Mouse (Mus musculus) left cerebral cortex, adult 9 months (tissue): Measurements from ENCODE around the gene Arhgap29.

Experiments used
- DNase-seq, 2 experiments: peaks; one replicate each; pipeline ENCODE4 v3.0.0; 2022; ENCODE audit warnings: low spot score in 2 of 2

Gene Arhgap29

DNA sequence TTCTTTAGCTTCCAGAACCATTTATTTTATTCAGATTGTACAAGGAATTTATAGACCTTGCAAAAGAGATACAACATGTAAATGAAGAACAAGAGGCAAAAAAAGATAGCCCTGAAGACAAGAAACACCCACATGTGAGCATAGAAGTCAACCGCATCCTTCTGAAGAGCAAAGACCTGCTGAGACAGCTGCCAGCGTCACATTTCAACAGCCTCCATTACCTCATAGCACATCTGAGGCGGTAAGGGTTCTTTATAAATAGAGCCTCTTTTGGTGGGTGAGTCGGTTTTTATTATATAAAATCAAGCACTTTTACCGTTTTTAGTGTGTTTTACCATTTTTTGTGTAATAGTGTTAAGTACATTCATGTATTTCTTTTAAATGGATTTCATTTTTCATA lies 57.5 kb downstream of the Arhgap29 start:
- DNase-seq: no peak

DNA sequence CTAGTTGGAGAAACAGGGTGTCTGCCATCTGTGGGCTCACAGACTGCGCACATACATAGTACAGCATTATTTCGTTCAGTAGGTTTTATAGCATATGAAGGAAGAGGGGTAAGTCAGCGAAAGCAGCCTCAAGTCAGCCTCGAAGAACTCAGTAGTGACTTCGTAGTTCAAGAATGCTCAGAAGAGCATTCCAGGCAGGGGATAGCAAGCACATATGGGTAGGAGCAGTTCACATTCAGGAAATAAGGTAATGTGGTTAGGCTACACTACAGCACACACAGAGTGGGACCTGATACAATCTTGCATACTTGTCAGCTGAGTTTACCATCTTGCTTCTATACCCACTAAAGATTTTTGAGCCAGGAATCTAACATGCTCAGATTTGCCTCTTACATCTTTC lies 58.0 kb downstream of the Arhgap29 start:
- no peak for DNase-seq

DNA sequence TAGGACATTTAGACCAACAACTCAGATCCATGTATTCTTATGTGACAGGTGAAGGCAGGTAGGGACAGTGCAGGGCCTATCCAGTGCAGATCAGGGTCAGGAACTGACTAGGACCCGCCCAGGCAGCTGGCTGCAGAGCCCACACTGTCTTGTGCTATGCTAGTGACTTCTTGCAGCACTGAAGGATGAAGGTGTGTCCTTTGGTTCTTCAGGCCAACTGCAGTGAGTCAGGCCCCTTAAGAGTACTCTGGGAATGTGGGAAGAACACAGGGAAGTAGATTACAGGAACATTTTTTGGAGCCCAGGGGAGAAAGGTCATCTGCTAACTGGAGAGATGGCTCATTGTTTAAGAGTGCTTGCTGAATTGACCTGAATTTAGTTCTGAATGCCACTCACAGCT lies 60.1 kb downstream of the Arhgap29 start:
- DNase-seq: no peak

DNA sequence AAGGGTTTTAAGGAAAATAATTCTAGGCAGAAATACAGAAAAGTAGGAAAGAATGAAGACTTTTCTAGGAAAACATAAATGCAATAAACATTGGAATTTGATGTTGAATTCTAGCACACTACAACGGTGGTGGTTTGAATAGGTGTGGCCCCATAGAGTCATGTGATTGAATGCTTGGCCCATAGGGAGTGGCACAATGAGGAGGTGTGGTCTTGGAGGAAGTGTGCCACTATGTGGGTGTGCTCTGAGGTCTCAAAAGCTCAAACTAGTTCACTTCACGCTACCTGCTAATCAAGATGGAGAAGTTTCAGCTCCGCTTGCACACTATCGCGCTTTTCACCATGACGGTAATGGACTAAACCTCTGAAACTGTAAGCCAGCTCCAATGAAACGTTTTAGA lies 66.1 kb downstream of the Arhgap29 start:
- no peak for DNase-seq

DNA sequence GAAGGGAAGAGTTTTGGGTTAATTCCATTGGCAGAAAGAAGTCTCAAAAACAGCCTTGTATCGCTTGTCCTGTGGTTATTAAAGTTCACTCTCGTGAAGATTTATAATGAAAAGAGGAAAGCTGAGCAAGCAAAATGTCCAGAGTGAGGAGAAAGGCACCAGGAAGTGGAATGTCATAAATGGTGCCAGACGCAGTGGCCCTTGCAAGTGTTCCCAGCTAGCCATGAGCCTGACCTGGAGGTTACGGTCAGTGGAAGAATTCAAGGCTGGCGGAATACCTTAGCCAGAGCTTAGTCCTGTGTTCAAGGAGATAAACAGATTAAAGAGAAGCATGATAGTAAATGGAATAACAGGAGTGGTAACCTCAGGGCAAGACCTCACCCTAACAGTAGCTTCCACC lies 66.8 kb downstream of the Arhgap29 start:
- DNase-seq: no peak

DNA sequence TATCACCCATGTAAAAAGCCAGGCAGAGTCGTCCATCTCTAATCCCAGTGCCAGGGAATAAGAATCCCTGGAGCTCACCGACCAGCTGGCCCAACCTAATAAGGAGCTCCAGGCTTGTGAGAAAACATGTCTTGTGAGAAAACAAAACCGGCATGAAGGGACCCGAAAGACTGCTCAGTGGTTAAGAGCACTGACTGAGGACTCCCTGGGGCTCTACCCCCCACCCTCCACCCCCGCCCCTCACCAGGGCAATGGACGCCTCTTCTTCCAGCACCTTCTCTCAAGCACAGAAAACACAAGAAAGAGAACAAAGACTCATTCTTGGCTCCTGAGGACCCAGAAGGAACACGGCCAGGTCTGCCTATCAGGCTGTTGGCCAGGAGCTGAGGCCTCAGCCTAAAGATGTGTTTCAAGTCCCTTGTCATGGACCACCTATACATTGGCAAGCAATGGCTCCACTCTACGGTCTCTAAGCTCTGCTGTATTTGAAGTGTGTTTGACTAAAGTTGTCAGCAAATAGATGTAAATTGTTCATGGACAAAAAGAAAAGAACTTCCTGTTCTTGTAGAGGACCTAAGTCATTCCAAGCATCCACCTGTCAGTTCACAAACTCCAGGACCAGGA lies 68.8 kb downstream of the Arhgap29 start:
- DNase-seq: no peak

DNA sequence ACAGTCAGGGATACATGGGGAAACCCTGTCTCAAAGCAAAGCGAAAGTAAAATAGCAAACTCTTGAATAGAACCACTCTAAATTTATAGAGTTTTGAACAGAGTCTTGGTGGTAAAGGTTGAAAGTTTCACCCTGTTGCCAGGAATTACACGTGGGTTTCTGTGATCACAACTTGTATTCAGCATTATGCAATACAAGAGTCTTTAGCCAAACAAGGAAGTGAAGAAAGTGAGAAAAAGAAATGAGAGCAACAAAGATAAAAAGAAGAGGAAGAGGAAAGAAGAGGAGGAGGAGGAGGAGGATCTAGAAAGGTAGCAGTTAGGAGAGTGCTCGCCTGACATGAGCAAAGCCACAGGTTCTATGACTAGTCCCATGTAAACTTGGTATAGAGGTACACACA lies 70.0 kb downstream of the Arhgap29 start:
- DNase-seq: no peak

DNA sequence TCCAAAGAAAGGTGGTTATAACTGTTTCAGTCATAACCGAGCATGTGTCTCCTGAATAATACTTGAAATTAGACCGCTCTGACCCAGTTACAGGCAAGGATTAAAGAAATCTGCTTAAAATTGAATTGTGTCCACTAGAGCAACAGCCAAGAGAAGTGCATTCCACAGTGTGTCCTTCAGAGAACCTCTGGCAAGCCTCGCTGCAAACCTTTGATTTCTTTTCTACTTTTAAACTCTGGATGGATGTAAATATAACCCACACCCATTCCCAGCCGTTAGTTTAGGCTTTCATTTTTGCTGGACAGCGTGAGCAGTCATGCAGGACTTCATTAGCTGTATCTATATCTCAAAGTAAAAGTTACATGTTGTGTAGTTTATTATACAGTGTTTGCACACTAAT lies 74.3 kb downstream of the Arhgap29 start:
- DNase-seq: no peak

DNA sequence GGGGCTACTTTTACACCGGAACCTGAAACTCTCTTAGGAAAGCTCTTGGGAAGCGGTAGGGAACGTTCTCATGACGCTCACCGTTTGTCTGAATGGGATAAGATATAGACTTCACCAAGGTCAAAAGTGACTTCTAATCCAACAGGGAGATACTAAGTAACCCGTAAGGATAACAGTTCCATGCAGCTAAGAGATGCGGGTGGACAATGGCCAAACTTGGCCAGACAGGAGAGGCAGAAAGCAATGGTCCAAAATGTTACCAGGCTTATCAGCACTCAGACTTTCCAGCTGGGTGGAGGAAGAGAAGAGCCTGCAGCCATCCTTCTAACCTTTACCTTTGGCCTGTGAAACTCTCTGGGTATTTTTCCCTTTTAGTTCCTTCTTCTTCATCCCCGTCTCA lies 75.4 kb downstream of the Arhgap29 start:
- no peak for DNase-seq

DNA sequence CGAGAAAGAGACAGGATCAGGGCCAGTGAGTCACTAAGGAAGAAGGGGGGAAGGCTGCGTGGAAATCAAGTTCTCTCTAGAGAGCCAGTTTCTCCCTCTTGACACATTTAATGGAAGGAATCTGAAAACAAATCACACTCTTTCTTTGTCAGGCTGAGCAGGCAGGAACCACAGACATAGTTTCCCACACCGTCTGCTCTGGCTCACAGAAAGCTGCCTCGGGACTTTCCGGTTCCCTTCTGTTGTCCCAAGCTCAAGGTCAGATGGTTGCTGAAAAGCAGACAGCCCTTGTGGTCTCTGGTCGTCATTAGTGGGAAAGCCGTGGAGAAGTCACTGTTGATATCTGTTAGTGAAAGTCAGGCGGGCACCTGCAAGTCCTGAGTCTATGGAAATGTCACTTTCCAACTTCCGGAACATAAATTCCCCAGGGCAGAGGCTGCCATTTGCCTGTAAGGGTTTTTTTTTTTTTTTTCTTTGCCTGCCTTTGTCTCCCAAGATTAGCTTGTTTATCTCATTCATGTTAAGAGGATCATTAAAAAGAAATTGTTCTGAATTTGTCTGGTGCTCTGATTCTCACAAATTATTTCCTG lies 81.0 kb downstream of the Arhgap29 start:
- no peak for DNase-seq

DNA sequence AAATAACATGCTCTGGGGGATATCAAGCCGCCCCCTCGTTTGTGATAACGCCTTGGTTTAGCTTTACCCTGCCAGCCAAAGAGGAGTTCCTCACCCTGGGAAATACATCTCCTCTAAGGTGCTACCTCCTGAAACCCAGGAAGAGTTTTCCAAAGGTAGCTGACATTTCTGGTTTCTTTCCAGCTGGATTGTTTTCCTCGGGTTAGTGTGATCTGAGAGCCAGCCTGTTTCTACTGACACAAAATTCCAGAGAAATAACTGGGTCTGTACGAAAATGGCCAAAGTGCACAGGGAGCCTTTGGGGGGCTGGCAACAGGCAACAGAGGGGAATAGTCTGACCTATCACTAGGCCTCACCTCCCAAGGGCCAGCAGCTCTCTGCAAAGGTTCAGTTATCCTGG lies 81.9 kb downstream of the Arhgap29 start:
- DNase-seq: no peak

DNA sequence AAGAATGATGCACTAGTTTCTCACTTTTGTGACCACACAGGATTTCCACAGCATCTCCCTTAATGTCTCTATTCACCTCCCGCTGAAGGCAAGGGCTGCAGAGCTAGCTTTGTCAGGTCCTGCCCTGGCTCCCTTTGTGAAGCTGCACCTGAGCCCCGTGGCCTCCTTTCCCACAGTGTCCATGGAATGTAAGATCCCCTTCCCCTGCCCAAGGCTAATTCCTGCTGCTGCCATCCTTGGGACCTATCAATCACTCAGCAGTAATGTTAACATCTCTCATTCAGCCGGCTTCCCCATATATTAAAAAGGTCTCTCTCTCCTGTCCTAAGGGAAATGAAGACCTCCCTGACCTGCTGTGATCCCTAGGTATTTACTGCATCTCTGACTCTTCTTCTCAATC lies 82.8 kb downstream of the Arhgap29 start:
- no peak for DNase-seq

DNA sequence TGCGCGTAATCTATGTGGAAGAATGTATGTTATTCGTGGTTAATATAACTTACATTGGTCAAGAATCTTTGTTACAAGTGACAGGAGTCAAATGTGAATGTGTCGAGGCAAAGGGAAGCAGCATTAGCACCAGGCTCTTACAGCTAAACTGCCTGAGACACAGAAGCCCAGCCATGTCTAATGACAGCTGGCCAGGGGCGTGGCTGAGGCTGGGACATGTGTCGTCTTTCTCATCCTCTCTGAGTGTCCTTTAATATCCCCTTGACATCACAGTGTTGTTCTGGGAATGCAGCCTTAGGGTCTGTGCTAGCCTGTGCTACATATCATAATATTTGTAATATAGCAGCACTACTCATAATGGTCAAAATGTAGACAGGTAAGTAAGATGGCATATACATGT lies 88.2 kb downstream of the Arhgap29 start:
- no peak for DNase-seq

DNA sequence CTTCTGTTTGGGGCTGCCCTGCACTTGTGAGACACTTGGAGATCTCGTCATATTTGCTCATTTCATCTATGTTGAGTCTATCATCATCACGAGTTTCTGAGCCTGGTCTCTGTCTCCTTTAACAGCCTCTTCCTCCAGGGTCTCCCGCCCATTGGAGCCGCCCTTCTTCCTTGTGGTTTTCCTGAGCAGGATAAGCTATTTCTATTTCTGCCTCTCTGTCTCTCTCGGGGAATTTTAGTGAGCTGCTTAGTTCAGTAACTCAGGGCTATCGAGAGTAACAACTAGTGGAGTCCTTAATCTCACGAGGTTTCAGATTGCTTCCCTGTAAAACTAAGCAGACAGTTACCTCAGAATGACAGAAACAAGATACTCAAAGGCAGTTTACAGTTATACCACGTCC lies 90.8 kb downstream of the Arhgap29 start:
- DNase-seq: no peak

DNA sequence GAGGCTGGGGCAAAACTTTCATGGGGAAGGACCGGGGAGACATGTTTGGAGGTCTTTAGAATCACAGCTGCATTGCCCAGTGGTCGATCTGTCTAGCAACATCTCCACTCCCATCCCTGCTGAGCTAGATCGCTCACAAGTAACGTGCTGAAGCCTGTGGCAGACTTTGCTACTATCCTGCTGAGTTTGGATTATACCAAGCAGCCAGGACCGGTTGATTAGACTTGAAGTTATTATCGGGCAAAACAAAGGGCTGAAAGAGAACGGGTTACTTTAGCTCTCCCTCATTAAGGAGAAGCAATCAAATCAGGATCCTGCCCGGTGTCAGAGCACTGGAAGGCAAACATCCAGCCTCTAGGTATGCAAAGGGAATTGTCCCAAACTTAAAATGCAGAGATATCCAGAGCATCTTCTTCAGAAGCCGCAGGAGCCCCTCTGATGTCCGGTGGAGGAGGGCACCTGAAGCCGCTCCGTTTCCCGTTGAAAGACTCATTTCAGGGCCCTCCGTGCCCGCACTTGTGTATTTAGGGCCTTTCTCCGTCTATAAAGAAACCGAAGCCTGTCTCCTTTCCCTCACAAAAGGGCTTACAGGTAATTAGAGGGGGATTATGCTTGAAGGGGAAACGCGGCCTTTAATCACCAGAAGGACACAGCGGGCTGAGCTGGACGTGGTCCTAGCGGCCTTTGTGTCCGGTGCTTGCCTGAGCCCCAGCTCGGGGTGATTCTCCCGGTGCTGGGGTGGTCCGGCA lies 91.6 kb downstream of the Arhgap29 start, which contains the start of gene Abca4:
TSS of gene Abca4 (plus strand) at position 645 of the 749 bp plus-strand sequence.
- no peak for DNase-seq

DNA sequence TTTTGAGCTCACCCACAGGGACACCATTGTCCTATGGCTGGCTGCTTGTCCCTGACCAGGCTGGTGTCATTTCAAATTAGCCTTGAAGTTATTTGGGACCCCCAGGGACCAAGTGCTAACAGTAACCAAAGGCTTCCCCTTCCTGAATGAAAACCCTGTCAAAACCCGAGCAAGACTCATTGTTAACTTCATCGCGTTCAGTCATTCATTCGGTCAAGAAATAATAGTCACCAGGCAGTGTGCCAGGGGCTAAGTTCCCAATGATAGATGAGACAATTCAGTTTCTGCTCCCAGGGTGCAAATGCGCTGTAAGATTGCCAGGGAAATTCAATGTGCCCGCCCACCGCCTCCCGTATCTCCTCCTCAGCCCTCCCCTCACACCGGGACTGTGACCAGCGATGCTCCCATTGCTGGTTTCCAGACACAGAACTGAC lies 93.9 kb downstream of the Arhgap29 start:
- peak in 1 of 2 experiments; percentile 7 for DNase-seq

DNA sequence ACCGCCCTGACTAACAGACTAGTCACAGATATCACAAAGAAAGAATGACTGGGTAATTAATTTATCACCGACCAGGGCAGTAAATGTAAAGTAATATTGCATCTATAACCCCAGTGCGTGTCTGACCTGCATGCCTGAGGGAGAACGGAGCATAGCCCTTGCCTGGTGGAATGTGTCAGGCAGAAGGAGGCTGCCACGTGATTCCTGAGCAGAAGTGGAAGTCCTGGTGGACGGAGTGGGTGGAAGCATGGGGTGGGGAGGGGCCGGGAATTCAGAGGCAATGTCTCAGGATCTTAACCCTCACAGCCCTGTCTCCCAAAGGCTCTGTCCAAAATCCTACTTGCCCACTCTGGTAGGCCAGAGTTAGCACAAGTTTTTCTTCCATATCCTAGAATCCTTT lies 95.1 kb downstream of the Arhgap29 start:
- no peak for DNase-seq

DNA sequence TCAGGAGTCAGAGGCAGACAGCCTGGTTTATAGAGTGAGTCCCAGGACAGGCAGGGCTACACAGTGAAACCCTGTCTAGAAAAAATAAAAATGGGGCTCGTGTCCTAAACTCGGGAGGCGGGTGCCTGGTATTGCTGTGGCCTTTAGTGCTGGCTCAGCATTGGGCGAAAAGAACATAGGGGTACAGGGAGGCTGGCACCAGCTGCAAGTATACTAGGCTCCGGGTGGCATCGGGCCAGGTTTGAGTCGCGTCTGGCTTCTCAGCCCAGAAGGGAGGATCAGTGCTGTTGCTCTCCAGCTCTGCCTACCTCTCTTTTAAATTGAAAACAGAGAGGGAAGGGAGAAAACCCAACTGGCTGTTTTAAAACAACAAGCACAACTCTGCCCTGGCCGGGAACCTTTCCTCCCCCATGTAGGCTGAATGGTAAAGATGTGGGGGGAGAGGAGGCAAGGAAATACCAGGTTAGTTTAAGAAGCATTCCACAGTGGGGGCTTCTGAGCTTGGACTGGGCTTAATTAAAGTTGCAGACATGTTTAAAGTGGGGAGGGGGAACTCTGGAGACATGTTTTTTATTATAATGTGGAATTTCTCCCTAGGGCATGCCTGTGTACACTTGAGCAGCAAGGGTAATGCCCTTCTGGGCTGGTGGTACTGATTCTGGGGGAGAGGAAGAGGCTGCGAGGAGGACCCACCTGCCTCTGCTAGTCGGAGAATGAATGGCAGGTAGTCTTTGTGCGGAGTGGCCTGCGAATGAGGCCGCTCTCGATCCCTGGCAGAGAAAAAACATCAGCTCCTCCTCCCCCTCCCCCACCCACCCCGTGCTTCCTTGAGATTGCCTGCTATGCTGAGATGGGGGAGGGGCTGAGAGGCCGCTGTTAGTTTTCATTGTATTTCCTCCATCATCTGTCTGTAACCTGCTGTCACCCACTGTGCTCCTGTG lies 95.8 kb downstream of the Arhgap29 start:
- peak in 1 of 2 experiments; percentile 50 for DNase-seq

DNA sequence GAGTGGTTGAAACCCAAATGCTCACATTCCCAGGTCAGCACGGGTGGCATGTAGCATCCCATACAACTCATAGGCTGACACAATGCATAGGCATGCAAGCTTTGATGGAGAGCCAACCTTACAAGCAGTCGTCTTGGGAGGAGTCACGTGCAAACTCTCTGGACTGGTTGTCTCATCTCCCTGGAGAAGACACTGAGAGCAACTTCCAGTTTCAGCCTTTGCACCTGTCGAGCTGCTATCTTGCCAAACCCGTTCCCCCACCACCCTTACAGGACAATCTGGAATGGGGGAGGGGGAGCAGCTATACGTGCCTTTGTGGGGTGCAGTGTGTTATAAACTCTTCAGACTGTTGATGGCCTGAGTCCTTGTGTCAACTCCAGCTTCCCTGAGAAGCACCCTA lies 96.8 kb downstream of the Arhgap29 start:
- DNase-seq: no peak

DNA sequence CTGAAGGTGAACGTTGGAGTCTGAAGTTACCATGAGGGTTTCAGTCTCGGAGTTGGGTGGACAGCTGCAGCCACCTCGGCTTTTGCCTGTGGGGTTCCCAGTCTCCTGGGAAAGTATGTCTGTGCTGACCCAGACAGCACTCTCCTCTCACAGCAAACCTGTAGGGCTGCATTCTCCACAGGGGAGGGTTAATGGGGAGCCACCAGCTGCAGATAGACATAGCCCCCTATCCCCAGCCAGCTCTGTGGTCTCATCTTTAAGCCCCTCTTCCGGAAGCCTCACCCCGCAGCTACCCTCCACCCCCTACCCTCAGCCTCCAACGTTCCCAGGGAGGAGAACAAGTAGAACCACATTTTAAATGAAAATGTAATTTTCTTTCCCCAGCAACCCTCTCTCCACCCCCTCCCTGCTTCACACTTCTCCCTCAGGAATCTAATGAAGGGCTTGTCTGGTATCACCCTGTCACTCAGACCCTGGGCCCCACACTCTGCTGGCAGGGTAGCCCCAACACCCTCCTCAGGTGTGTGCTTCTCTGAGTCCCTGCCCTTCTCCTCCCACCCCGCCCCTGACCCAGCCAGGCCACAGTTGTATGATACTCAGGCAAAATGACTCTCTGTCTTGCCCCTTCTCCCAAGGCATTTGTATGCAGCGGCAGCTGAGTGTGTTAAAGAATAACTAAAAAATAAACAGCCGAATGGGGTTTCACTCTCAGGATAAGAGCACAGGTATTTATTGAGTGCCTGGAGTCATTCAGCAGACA lies 106.3 kb downstream of the Arhgap29 start:
- no peak for DNase-seq

DNA sequence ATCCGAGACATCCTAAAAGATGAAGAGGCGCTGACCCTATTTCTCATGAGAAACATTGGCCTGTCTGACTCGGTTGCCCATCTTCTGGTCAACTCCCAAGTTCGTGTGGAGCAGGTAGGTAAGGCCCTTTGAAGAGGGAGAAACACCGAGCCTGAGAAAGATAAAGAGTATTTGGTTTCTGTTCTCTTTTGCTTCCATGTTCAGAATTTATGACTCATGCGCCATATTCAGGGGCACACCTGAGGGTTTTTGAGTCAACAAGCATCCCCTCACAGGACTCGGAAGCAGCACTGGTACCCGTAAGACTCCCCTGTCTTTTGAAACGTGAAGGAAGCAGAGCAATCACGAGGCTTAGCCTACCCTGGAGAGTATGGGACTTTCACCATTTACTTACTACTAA lies 110.2 kb downstream of the Arhgap29 start:
- DNase-seq: no peak
